Mouse (Mus musculus): Measurements from ENCODE around the gene Ccdc174. TPM values are rescaled to one million over a fixed set of nuclear protein-coding genes. Genes with fewer than 3 reads are reported as not detected.
A peak's percentile ranks its signal among the peaks of the same experiment; 100 is the strongest.

The Ccdc174 gene
- total RNA-seq (2021), result 10 to 100 TPM; 10.1 to 11.6 TPM
- long read RNA-seq, experiment 1, full-length matches to known transcripts, result 11 of 12 reads
- long read RNA-seq, experiment 1, partial matches to known transcripts, result 1 of 12 reads
- long read RNA-seq, experiment 1, other reads (novel, unspliced or antisense), result 0 of 12 reads
- long read RNA-seq, experiment 2, transcript Ccdc174-201 (11 exons, 1,752 nt), result major isoform, 15 of 20 reads
- long read RNA-seq, experiment 2, partial matches to known transcripts, result 3 of 20 reads
- long read RNA-seq, experiment 2, other reads (novel, unspliced or antisense), result 2 of 20 reads

GRCm38 (mm10) chr6:91877885-91878651 lies at the start of gene Ccdc174:
Ccdc174 (plus strand) TSS chr6:91878053.
- intact Hi-C loops (cut with DNase I), result no loop called here
- peak within 1 kb of the TSS; percentile 88 for H3K27ac ChIP-seq
- peak; percentile 93 for DNase-seq
- TF ChIP-seq CTCF (IDR thresholded peaks at IDR 0.05), result no peak
- peak within 1 kb of the TSS; percentile 77 for H3K4me3 ChIP-seq

- no peak for TF ChIP-seq CTCF (IDR thresholded peaks at IDR 0.05)
- no peak overlapping the region for H3K4me3 ChIP-seq
- no peak for DNase-seq
- no peak overlapping the region for H3K27ac ChIP-seq
- intact Hi-C loops (cut with DNase I), result no loop called here
These were observed 44.9 kb upstream of the Ccdc174 start for GRCm38 (mm10) chr6:91832863-91833440.

GRCm38 (mm10) chr6:91839010-91839871 lies 38.6 kb upstream of the Ccdc174 start:
- intact Hi-C loops (cut with DNase I), result no loop called here
- TF ChIP-seq CTCF (IDR thresholded peaks at IDR 0.05), result no peak
- Histone ChIP-seq H3K4me3 (no peak overlapping the region), H3K27ac (no peak overlapping the region)
- peak; percentile 77 for DNase-seq

GRCm38 (mm10) chr6:91842897-91843627 lies 34.8 kb upstream of the Ccdc174 start:
- TF ChIP-seq CTCF (IDR thresholded peaks at IDR 0.05), result peak; percentile 10; the same call in 1 of the 2 replicates
- DNase-seq, result no peak
- no peak overlapping the region for H3K27ac ChIP-seq
- intact Hi-C loops (cut with DNase I), result no loop called here
- peak overlapping the region; percentile 55 for H3K4me3 ChIP-seq

GRCm38 (mm10) chr6:91843628-91844153 lies 34.2 kb upstream of the Ccdc174 start:
- DNase-seq, result no peak
- intact Hi-C loops (cut with DNase I), result no loop called here
- no peak for TF ChIP-seq CTCF (IDR thresholded peaks at IDR 0.05)
- Histone ChIP-seq H3K4me3 (peak overlapping the region; percentile 55), H3K27ac (no peak overlapping the region)

- intact Hi-C loops (cut with DNase I), result loop anchor here (1.0 kb wide), 1 partner anchor 76 kb away; no protein-coding TSS in a partner anchor
- H3K4me3 ChIP-seq, result no peak overlapping the region
- peak; percentile 36 for DNase-seq
- H3K27ac ChIP-seq, result no peak overlapping the region
- peak; percentile 77 for TF ChIP-seq CTCF (IDR thresholded peaks at IDR 0.05)
These were observed 25.3 kb upstream of the Ccdc174 start for GRCm38 (mm10) chr6:91852550-91852949.

GRCm38 (mm10) chr6:91858339-91858738 lies 19.5 kb upstream of the Ccdc174 start:
- DNase-seq, result no peak
- Histone ChIP-seq H3K4me3 (peak overlapping the region; percentile 37), H3K27ac (no peak overlapping the region)
- no peak for TF ChIP-seq CTCF (IDR thresholded peaks at IDR 0.05)
- intact Hi-C loops (cut with DNase I), result no loop called here

- no peak for DNase-seq
- no peak for TF ChIP-seq CTCF (IDR thresholded peaks at IDR 0.05)
- no peak overlapping the region for H3K27ac ChIP-seq
- intact Hi-C loops (cut with DNase I), result loop anchor here (5.0 kb wide), 1 partner anchor 51 kb away; no protein-coding TSS in a partner anchor
- no peak overlapping the region for H3K4me3 ChIP-seq
These were observed 15.0 kb upstream of the Ccdc174 start for GRCm38 (mm10) chr6:91862848-91863247.

GRCm38 (mm10) chr6:91864595-91864994 lies 13.3 kb upstream of the Ccdc174 start:
- Histone ChIP-seq H3K27ac (no peak overlapping the region), H3K4me3 (no peak overlapping the region)
- no peak for TF ChIP-seq CTCF (IDR thresholded peaks at IDR 0.05)
- intact Hi-C loops (cut with DNase I), result loop anchor here (5.0 kb wide), 1 partner anchor 52 kb away; no protein-coding TSS in a partner anchor
- DNase-seq, result no peak

- Histone ChIP-seq H3K27ac (no peak overlapping the region), H3K4me3 (no peak overlapping the region)
- no peak for DNase-seq
- intact Hi-C loops (cut with DNase I), result no loop called here
- TF ChIP-seq CTCF (IDR thresholded peaks at IDR 0.05), result no peak
These were observed 12.3 kb upstream of the Ccdc174 start for GRCm38 (mm10) chr6:91865601-91866000.

GRCm38 (mm10) chr6:91868091-91868490 lies 9.8 kb upstream of the Ccdc174 start:
- TF ChIP-seq CTCF (IDR thresholded peaks at IDR 0.05), result no peak
- no peak overlapping the region for H3K4me3 ChIP-seq
- DNase-seq, result no peak
- intact Hi-C loops (cut with DNase I), result no loop called here
- no peak overlapping the region for H3K27ac ChIP-seq
